Mouse (Mus musculus) spleen, adult 18-20 months (tissue): ENCODE measurements around the gene Sv2a.

Source experiments
- DNase-seq, 2 experiments: peaks; one replicate each; pipeline ENCODE4 v3.0.0; 2022; ENCODE audit warnings: mixed read lengths in 2 of 2

The Sv2a gene

GRCm38 (mm10) chr3:96180727-96181477, at the start of gene Sv2a:
Sv2a (plus strand) TSS chr3:96181151.
- peak; percentile 35 to 52 for DNase-seq

DNA sequence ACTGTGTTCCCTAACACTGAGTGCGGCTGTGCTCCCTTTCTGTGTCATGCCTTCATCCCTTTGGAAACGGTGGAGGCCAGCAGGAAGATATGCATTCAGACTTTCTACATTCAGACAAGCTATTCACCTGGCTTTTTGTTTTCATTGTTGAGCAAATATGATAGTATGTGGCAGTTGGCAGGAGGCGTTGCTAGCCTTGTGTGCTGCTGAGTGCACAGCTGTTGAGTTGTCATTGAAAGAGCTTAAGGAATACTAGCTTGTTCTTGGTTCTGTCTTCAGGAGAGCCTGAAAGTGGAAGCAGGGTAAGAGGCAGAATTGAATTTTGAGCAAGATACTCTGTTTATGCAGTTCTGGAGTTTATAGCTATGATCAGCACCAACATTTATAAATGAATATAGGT, 48.5 kb upstream of the Sv2a start:
- DNase-seq: no peak

DNA sequence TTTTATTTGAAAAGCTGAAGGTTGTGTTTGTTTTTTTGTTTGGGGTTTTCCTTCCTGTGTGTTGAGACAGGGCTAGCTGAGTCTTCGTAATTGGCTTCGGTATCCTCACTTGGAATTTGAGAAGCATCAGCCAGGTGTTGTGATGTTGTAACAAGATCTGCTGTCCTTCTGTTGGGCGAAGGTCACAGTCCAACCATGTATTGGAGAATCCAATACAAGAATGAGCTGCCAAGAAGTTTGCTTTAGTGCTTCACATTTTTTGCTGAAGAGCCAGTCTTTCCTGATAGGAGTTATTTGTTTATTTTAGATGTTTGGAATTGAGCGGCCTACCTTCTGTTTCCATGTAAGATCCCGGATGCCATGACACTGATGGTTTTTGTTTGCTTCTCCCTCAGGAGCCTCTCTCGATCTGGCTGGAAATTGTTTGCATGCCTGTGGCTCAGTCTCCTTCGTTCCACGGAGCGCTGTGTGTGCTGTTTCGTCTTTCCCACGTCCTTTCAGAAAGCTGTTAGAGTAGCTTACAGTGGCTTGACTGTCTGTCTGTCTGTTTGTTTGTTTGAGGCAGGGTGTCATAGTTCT, 47.5 kb upstream of the Sv2a start:
- DNase-seq: no peak

GRCm38 (mm10) chr3:96135011-96135410, 45.9 kb upstream of the Sv2a start:
- no peak for DNase-seq

GRCm38 (mm10) chr3:96147950-96148349, 33.0 kb upstream of the Sv2a start:
- DNase-seq: peak in 1 of 2 experiments; percentile 38

- DNase-seq: no peak
Measured at GRCm38 (mm10) chr3:96151836-96152235, 29.1 kb upstream of the Sv2a start.

DNA sequence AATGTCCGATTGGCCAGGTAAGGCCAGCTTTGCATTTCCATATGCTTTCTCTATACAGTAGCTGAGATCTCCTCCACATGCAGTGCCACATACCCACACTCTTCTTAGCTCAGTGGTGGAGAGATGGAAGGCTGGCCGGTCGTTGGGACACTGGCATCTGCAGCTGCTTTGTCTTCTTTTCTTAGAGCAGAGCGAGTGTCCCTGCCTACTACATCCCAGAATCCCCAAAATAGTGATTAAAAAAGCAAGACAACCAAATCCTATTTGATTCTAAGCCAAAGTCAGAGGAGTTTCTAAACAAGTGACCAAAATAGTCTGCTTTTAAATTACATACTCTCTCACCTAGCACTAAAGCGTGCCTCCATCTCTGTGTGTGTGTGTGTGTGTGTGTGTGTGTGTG, 28.3 kb upstream of the Sv2a start:
- DNase-seq: no peak

DNA sequence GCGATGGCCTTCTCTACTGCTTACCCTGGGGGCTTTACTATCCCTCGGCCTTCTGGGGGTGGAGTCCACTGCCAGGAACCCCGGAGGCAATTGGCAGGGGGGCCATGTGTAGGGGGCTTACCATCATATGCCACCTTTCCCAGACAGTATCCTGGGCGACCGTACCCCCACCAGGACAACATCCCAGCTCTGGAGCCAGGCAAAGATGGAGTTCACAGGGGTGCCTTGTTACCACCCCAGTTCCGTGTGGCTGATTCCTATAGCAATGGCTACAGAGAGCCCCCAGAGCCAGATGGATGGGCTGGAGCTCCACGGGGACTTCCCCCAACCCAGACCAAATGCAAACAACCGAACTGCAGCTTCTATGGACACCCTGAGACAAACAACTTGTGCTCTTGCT, 25.4 kb upstream of the Sv2a start:
- DNase-seq: no peak

GRCm38 (mm10) chr3:96159820-96160219, 21.1 kb upstream of the Sv2a start:
- DNase-seq: no peak

DNA sequence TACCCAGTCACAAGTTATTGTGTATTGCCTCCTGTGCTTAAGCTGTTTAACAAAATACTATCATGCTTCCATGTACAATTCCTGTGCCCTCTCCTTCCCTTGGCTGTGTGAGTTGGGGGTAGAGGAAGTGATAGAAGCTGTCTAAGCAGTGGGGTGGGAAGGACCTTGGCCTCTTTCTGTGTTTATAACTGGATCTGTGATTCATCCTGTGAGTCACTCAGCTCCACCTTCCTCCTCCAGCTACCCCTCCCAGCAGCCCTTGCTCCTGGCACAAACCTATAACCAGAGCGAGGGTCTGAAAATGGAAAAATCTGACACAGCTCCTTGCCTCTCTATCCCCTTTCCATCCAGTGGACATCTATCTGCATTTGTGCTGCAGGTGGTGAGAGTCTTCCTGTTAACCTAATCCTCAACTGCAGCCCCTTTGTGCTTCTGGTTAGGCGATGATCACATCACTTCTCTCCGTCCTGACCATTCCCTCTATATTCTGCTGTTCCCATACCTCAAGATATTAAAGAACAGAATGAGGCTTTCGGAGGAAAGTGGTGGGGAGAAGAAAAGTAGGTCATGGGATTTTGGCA, 20.6 kb upstream of the Sv2a start:
- no peak for DNase-seq

GRCm38 (mm10) chr3:96160803-96161516, 20.0 kb upstream of the Sv2a start:
- no peak for DNase-seq

GRCm38 (mm10) chr3:96161869-96162840, 18.8 kb upstream of the Sv2a start, which contains the start of gene Mtmr11:
Mtmr11 (plus strand) TSS chr3:96162004.
- no peak for DNase-seq

DNA sequence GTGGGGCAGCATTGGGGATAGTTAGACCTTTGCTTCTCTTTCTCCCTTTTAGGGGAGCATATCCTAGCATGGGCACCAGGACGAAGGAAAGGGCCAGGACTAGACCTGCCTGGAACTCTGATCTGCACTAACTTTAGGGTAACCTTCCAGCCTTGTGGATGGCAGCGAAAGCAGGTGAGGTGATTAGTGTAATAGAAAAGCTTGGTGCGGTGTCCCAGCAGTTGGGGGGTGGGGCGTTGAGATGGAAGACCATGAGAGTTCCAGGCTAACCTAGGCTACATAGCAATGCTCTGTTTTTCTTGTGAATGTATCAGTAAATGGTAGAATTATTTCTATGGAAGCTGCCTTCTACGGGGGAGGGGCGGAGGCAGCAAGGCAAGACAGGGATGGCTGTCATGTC, 17.9 kb upstream of the Sv2a start:
- DNase-seq: no peak

DNA sequence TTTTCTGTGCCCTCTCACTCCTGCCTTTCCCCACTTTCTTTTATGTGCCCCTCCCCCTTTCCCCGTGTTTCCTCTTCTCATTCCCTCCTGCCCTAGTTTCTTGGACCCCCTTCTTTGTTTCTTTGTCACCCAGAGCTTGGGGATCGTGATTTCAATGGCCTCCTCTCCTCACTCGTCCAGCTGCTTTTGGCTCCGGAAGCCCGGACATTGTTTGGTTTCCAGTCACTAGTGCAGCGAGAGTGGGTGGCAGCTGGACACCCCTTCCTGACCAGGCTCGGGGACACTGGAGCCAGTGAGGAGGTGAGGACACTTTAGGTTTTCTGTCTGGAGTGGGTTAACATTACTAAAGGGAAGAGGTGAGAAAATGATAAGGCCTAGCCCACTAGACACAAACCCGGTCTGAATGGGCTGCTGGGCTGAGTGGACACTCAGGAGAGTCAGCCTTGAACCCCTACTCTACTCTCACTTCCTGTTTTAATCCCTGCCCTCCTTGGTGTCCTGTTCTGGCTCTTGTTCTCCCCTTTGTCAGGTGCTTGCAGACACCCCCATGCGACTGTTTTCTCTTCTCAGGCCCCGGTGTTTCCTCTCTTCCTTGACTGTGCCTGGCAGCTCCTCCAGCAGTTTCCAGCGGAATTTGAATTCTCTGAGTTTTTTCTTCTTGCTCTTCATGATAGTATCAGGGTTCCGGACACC, 12.3 kb upstream of the Sv2a start:
- DNase-seq: no peak

GRCm38 (mm10) chr3:96170276-96170675, 10.7 kb upstream of the Sv2a start:
- no peak for DNase-seq

- DNase-seq: no peak
Measured at GRCm38 (mm10) chr3:96170976-96171545, 9.9 kb upstream of the Sv2a start.

- no peak for DNase-seq
Measured at GRCm38 (mm10) chr3:96171583-96172196, 9.3 kb upstream of the Sv2a start.

DNA sequence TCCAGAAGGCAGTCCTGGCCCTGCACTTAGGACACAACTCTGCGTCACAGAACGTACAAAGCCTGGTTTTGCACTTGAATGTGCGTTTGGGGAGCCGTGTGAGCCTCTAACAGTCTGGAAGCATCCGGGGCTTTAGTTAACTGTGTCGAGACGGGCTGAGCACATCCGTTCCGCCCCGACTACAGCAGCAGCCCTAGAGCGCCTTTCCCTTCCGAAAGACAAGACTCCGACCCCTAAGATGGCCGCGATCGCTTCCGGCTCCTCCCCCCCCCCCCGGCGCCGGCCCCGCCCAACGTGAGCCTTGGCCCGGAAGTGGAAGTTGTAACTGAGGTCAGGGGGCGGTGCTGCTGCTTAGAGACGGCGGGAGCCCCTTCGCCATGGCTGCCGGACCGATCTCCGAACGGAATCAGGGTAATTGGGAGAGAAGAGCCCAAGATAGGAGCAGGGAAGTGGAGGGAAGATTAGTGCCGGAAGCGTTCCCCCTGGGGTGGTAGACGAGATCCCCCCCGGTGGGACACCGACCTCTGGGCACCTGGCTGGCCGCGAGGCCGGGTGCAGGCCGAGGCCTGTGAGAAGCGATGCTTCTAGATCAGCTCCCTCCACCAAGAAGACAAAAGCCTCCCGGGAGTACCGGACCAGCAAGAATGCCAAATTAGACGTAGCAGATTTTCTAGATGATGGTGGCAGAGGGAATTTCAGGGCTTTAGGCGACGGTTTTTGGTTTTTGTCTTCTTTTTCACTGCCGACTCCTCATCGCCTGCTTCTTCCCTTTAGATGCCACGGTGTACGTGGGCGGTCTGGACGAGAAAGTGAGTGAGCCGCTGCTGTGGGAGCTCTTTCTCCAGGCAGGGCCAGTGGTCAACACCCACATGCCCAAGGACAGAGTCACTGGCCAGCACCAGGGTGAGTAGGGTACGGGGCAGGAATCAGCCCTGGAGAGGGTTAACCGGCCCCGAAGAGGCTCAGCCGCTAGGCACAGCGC, 8.5 kb upstream of the Sv2a start, which contains the start of gene Sf3b4:
Gene Sf3b4, plus strand, starts transcription at position 136 of the 982 bp plus-strand sequence.
- DNase-seq: peak; percentile 74 to 76

- DNase-seq: no peak
Measured at GRCm38 (mm10) chr3:96173185-96173584, 7.8 kb upstream of the Sv2a start.
